Mouse (Mus musculus): ENCODE data around the gene Tmem199. TPM values are rescaled to one million over a fixed set of nuclear protein-coding genes. Genes with fewer than 3 reads are reported as not detected.

The Tmem199 gene
- polyA plus RNA-seq, 1 experiment from 2014 or later, result 32.4 TPM

- Histone ChIP-seq H3K36me3 (ENCODE audit: insufficient read depth, low read length) (peaks cover 14% of the 10 kb centered on the region), H3K4me3 (ENCODE audit: low read depth, low read length) (no peak within 1 kb of the TSS), H3K9ac (replicated peaks; ENCODE audit: low read depth) (no peak within 1 kb of the TSS), H3K27me3 (replicated peaks; ENCODE audit: insufficient read depth, low read length) (peaks cover 8% of the 10 kb centered on the region; the same call in 1 of the 2 replicates), H3K27ac (ENCODE audit: low read length) (no peak within 1 kb of the TSS), H3K4me1 (ENCODE audit: insufficient read depth, low read depth, low read length) (no peaks in the 10 kb centered on the region), H3K4me2 (replicated peaks; ENCODE audit: low read depth, low read length) (no peak within 1 kb of the TSS), H3K9me3 (ENCODE audit: low read length) (no peaks in the 10 kb centered on the region)
- no peak for DNase-seq (ENCODE audit: low spot score)
- ATAC-seq, result no peak
- TF ChIP-seq EP300 (IDR thresholded peaks at IDR 0.05) (no peak), CTCF (IDR thresholded peaks at IDR 0.05) (no peak)
- 57% methylated on average over 7 of the region's 7 CpGs for WGBS
These were observed 8.9 kb downstream of the Tmem199 start, which contains the start of gene Sebox for GRCm38 (mm10) chr11:78502909-78503650. Gene Sebox, plus strand, starts transcription at chr11:78503447.

GRCm38 (mm10) chr11:78501529-78501928 lies 10.4 kb downstream of the Tmem199 start:
- no peaks in the 10 kb centered on the region for H3K9me3 ChIP-seq (ENCODE audit: low read length)
- 0 out of 2 replicates have a peak, but pooled peaks cover 5% of the 10 kb centered on the region for H3K4me1 ChIP-seq (ENCODE audit: insufficient read depth, low read depth, low read length)
- ATAC-seq (no peak), DNase-seq (ENCODE audit: low spot score) (no peak)
- 66% methylated on average over 20 of the region's 20 CpGs for WGBS
- no peak overlapping the region for H3K27ac ChIP-seq (ENCODE audit: low read length)
- H3K36me3 ChIP-seq (ENCODE audit: insufficient read depth, low read length), result 0 out of 2 replicates have a peak, but pooled peaks cover 7% of the 10 kb centered on the region
- no peak overlapping the region for H3K9ac ChIP-seq (replicated peaks; ENCODE audit: low read depth)
- H3K4me3 ChIP-seq (ENCODE audit: low read depth, low read length), result no peak overlapping the region
- TF ChIP-seq CTCF (IDR thresholded peaks at IDR 0.05) (no peak), EP300 (IDR thresholded peaks at IDR 0.05) (no peak)
- peaks cover 8% of the 10 kb centered on the region; the same call in 1 of the 2 replicates for H3K27me3 ChIP-seq (replicated peaks; ENCODE audit: insufficient read depth, low read length)
- H3K4me2 ChIP-seq (replicated peaks; ENCODE audit: low read depth, low read length), result no peak overlapping the region

DNA sequence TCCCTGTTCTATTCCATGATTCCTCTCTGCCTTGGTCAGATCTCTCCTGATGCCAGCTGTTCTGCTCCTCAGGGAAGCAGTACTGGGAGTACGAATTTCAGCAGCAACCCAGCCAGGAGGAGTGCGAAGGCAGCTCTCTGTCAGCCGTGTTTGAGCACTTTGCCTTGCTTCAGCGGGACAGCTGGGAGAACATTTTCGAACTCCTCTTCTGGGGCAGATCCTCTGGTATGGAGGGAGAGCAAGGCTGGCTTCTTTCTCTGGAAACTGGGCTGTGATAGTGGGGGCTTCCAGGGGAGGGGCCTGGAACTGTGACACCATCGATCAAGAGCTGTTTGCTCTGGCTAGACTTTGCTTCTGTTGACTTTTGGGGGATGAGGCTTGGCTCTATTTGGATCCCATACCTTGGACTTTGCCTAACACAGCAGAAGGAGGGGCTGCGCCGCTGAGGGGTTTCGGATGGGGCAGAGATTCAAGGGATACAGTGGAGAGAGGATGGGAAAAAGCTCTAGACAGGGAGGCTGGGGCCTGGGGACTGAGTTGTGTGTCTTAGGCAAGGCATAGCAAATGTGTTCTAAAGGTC lies 11.3 kb downstream of the Tmem199 start:
- Histone ChIP-seq H3K9ac (replicated peaks; ENCODE audit: low read depth) (no peak overlapping the region), H3K4me1 (ENCODE audit: insufficient read depth, low read depth, low read length) (0 out of 2 replicates have a peak, but pooled peaks cover 5% of the 10 kb centered on the region), H3K36me3 (ENCODE audit: insufficient read depth, low read length) (no peaks in the 10 kb centered on the region), H3K4me3 (ENCODE audit: low read depth, low read length) (no peak overlapping the region), H3K9me3 (ENCODE audit: low read length) (no peaks in the 10 kb centered on the region), H3K27ac (ENCODE audit: low read length) (no peak overlapping the region), H3K27me3 (replicated peaks; ENCODE audit: insufficient read depth, low read length) (peaks cover 8% of the 10 kb centered on the region; the same call in 1 of the 2 replicates), H3K4me2 (replicated peaks; ENCODE audit: low read depth, low read length) (no peak overlapping the region)
- ATAC-seq (no peak), DNase-seq (ENCODE audit: low spot score) (no peak)
- WGBS, result 53% methylated on average over 9 of the region's 9 CpGs
- TF ChIP-seq EP300 (IDR thresholded peaks at IDR 0.05) (no peak), CTCF (IDR thresholded peaks at IDR 0.05) (no peak)

DNA sequence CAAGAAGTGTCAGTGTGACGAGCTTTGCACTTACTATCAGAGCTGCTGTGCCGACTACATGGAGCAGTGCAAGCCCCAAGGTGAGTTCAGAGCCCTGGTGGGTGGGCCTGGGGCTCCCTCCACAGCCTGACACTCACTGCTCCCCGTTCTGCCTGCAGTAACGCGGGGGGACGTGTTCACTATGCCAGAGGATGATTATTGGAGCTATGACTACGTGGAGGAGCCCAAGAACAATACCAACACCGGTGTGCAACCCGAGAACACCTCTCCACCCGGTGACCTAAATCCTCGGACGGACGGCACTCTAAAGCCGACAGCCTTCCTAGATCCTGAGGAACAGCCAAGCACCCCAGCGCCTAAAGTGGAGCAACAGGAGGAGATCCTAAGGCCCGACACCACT lies 12.4 kb downstream of the Tmem199 start:
- Histone ChIP-seq H3K9me3 (ENCODE audit: low read length) (no peaks in the 10 kb centered on the region), H3K27ac (ENCODE audit: low read length) (no peak overlapping the region), H3K9ac (replicated peaks; ENCODE audit: low read depth) (no peak overlapping the region), H3K4me3 (ENCODE audit: low read depth, low read length) (no peak overlapping the region), H3K4me1 (ENCODE audit: insufficient read depth, low read depth, low read length) (0 out of 2 replicates have a peak, but pooled peaks cover 5% of the 10 kb centered on the region), H3K27me3 (replicated peaks; ENCODE audit: insufficient read depth, low read length) (peaks cover 13% of the 10 kb centered on the region; the same call in 1 of the 2 replicates), H3K4me2 (replicated peaks; ENCODE audit: low read depth, low read length) (no peak overlapping the region), H3K36me3 (ENCODE audit: insufficient read depth, low read length) (no peaks in the 10 kb centered on the region)
- ATAC-seq (no peak), DNase-seq (ENCODE audit: low spot score) (no peak)
- 28% methylated on average over 16 of the region's 16 CpGs for WGBS
- TF ChIP-seq CTCF (IDR thresholded peaks at IDR 0.05) (no peak), EP300 (IDR thresholded peaks at IDR 0.05) (no peak)

DNA sequence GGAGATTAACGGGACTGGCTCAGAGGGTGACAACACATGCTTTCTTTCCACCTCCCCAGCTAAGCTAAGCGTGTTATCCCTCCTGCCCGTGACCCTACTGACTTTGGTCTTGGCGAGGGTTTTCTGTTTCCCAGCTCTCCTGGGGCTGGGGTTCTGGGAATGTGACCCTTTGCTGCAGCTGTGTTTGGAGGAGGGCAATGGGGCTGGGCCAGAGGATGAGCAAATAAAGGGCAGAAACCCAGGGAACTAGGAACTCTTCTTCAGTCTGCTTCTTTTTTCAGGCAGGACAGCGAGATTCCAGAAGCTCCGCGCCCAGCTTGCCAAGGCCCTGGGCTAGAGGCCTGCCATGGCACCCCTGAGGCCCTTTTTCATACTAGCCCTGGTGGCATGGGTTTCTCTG lies 13.0 kb downstream of the Tmem199 start, which contains the start of gene Vtn:
Gene Vtn, plus strand, starts transcription at position 88 of the 400 bp plus-strand sequence.
- DNase-seq (ENCODE audit: low spot score) (no peak), ATAC-seq (no peak)
- Histone ChIP-seq H3K27ac (ENCODE audit: low read length) (no peak within 1 kb of the TSS), H3K4me1 (ENCODE audit: insufficient read depth, low read depth, low read length) (0 out of 2 replicates have a peak, but pooled peaks cover 5% of the 10 kb centered on the region), H3K27me3 (replicated peaks; ENCODE audit: insufficient read depth, low read length) (peaks cover 13% of the 10 kb centered on the region; the same call in 1 of the 2 replicates), H3K36me3 (ENCODE audit: insufficient read depth, low read length) (no peaks in the 10 kb centered on the region), H3K9ac (replicated peaks; ENCODE audit: low read depth) (no peak within 1 kb of the TSS), H3K9me3 (ENCODE audit: low read length) (no peaks in the 10 kb centered on the region), H3K4me3 (ENCODE audit: low read depth, low read length) (peak within 1 kb of the TSS; percentile 30), H3K4me2 (replicated peaks; ENCODE audit: low read depth, low read length) (peak within 1 kb of the TSS; percentile 67)
- TF ChIP-seq EP300 (IDR thresholded peaks at IDR 0.05) (no peak), CTCF (IDR thresholded peaks at IDR 0.05) (no peak)
- WGBS, result 29% methylated on average over 7 of the region's 7 CpGs

All from lung, postnatal 0 days (tissue).